Mouse (Mus musculus): ENCODE data around the gene Galnt4.

GRCm38 (mm10) chr10:99116650-99117615 lies 9.0 kb downstream of the Galnt4 start:
- TF ChIP-seq CTCF (IDR thresholded peaks at IDR 0.05; ENCODE audit: low read depth, low read length) (no peak), POLR2A (IDR thresholded peaks at IDR 0.05; ENCODE audit: borderline replicate concordance, low read depth, low read length) (no peak)
